Mouse (Mus musculus): ENCODE results near the gene Tyk2.

The Tyk2 gene

GRCm38 (mm10) chr9:21131059-21131956 lies at the start of gene Tyk2:
Tyk2 (minus strand) TSS chr9:21131243.
- peak; percentile 80 to 83 for DNase-seq (ENCODE audit: low read depth in 1 of 2, low spot score in 2 of 2)

- DNase-seq (ENCODE audit: low read depth in 1 of 2, low spot score in 2 of 2), result no peak
Observed at GRCm38 (mm10) chr9:21180841-21181240, 49.8 kb upstream of the Tyk2 start.

GRCm38 (mm10) chr9:21180402-21180801 lies 49.4 kb upstream of the Tyk2 start:
- no peak for DNase-seq (ENCODE audit: low read depth in 1 of 2, low spot score in 2 of 2)

- no peak for DNase-seq (ENCODE audit: low read depth in 1 of 2, low spot score in 2 of 2)
Observed at GRCm38 (mm10) chr9:21172364-21172763, 41.3 kb upstream of the Tyk2 start.

GRCm38 (mm10) chr9:21169157-21169556 lies 38.1 kb upstream of the Tyk2 start:
- no peak for DNase-seq (ENCODE audit: low read depth in 1 of 2, low spot score in 2 of 2)

GRCm38 (mm10) chr9:21168161-21169123 lies 37.4 kb upstream of the Tyk2 start:
- peak; percentile 74 to 78 for DNase-seq (ENCODE audit: low read depth in 1 of 2, low spot score in 2 of 2)

- DNase-seq (ENCODE audit: low read depth in 1 of 2, low spot score in 2 of 2), result no peak
Observed at GRCm38 (mm10) chr9:21167140-21168097, 36.4 kb upstream of the Tyk2 start.

- DNase-seq (ENCODE audit: low read depth in 1 of 2, low spot score in 2 of 2), result no peak
Observed at GRCm38 (mm10) chr9:21166516-21166915, 35.5 kb upstream of the Tyk2 start.

- DNase-seq (ENCODE audit: low read depth in 1 of 2, low spot score in 2 of 2), result no peak
Observed at GRCm38 (mm10) chr9:21165952-21166451, 35.0 kb upstream of the Tyk2 start.

GRCm38 (mm10) chr9:21165041-21165951 lies 34.3 kb upstream of the Tyk2 start, which contains the start of gene Pde4a:
Pde4a (plus strand) TSS chr9:21165714.
- DNase-seq (ENCODE audit: low read depth in 1 of 2, low spot score in 2 of 2), result no peak

GRCm38 (mm10) chr9:21164072-21164471 lies 33.0 kb upstream of the Tyk2 start:
- DNase-seq (ENCODE audit: low read depth in 1 of 2, low spot score in 2 of 2), result no peak

GRCm38 (mm10) chr9:21163086-21164050 lies 32.3 kb upstream of the Tyk2 start:
- DNase-seq (ENCODE audit: low read depth in 1 of 2, low spot score in 2 of 2), result no peak

GRCm38 (mm10) chr9:21161209-21161909 lies 30.3 kb upstream of the Tyk2 start:
- DNase-seq (ENCODE audit: low read depth in 1 of 2, low spot score in 2 of 2), result peak; percentile 72 to 93

GRCm38 (mm10) chr9:21154787-21155186 lies 23.7 kb upstream of the Tyk2 start:
- no peak for DNase-seq (ENCODE audit: low read depth in 1 of 2, low spot score in 2 of 2)

- no peak for DNase-seq (ENCODE audit: low read depth in 1 of 2, low spot score in 2 of 2)
Observed at GRCm38 (mm10) chr9:21153833-21154232, 22.8 kb upstream of the Tyk2 start.

- no peak for DNase-seq (ENCODE audit: low read depth in 1 of 2, low spot score in 2 of 2)
Observed at GRCm38 (mm10) chr9:21153331-21153730, 22.3 kb upstream of the Tyk2 start.

GRCm38 (mm10) chr9:21152715-21153114 lies 21.7 kb upstream of the Tyk2 start:
- DNase-seq (ENCODE audit: low read depth in 1 of 2, low spot score in 2 of 2), result no peak

Data from monocyte, adult 2 months (primary cell).